Mouse (Mus musculus): ENCODE measurements at regions not wholly inside any gene's neighbourhood (a gene's known extent, or its start where the extent isn't known, plus 50 kb on each side); places are given as distances from the start of the nearest gene placed in this dataset.

- intact Hi-C loops (cut with DNase I): loop anchor here (10.0 kb wide), 1 partner anchor 1360 kb away; no protein-coding TSS in a partner anchor
- peak overlapping the region; percentile 40; the same call in 1 of the 2 replicates for H3K27ac ChIP-seq
- H3K4me3 ChIP-seq: no peak overlapping the region
- no peak for DNase-seq
- TF ChIP-seq CTCF (IDR thresholded peaks at IDR 0.05): no peak
Observed at GRCm38 (mm10) chr12:8865250-8865649, 56.2 kb upstream of the Laptm4a start.

GRCm38 (mm10) chr12:8867104-8867503 is 54.4 kb upstream of the Laptm4a start:
- intact Hi-C loops (cut with DNase I): loop anchor here (10.0 kb wide), 1 partner anchor 1358 kb away; no protein-coding TSS in a partner anchor

GRCm38 (mm10) chr12:8868690-8869089 is 52.8 kb upstream of the Laptm4a start:
- no peak for DNase-seq
- H3K4me3 ChIP-seq: no peak overlapping the region
- intact Hi-C loops (cut with DNase I): loop anchor here (10.0 kb wide), 1 partner anchor 1356 kb away; no protein-coding TSS in a partner anchor

More at GRCm38 (mm10) chr12:8867104-8867503, 54.4 kb upstream of the Laptm4a start:
- no peak for DNase-seq
- H3K4me3 ChIP-seq: no peak overlapping the region
- no peak overlapping the region for H3K27ac ChIP-seq
- no peak for TF ChIP-seq CTCF (IDR thresholded peaks at IDR 0.05)

GRCm38 (mm10) chr12:8869190-8869589 is 52.3 kb upstream of the Laptm4a start:
- TF ChIP-seq CTCF (IDR thresholded peaks at IDR 0.05): no peak
- Histone ChIP-seq H3K4me3 (no peak overlapping the region), H3K27ac (no peak overlapping the region)
- DNase-seq: no peak
- intact Hi-C loops (cut with DNase I): loop anchor here (10.0 kb wide), 1 partner anchor 1356 kb away; no protein-coding TSS in a partner anchor

More at GRCm38 (mm10) chr12:8868690-8869089, 52.8 kb upstream of the Laptm4a start:
- no peak overlapping the region for H3K27ac ChIP-seq
- no peak for TF ChIP-seq CTCF (IDR thresholded peaks at IDR 0.05)

Measured in gastrocnemius, adult 2 months (tissue).